Mouse (Mus musculus) limb, embryonic 14.5 days (tissue): ENCODE measurements around the gene Rnf187. TPM values are rescaled to one million over a fixed set of nuclear protein-coding genes. Genes with fewer than 3 reads are reported as not detected.

Source experiments
- ATAC-seq: fragments of 200-750 bp; cut with Nextera tagmentation; 2 replicates; pipeline ENCODE4 v1.8.0; 2017; ENCODE audit warnings: low read depth, moderate number of reproducible peaks, moderate TSS enrichment; ENCODE audit not compliant: low FRiP score
- DNase-seq: peaks from one replicate; pipeline ENCODE4 v3.0.0-alpha.2; 2015; ENCODE audit warnings: low spot score
- H3K27ac ChIP-seq: fragments of 300-500 bp; sonication (generic); replicated peaks from 2 replicates; pipeline ENCODE4 v1.5.1; 2014; ENCODE audit warnings: low read depth, mild to moderate bottlenecking, low read length, moderate library complexity, mixed read lengths
- H3K27me3 ChIP-seq: fragments of 300-500 bp; sonication (generic); 2 replicates; pipeline ENCODE4 v1.6.1; 2014; ENCODE audit warnings: low read length, mixed read lengths; ENCODE audit not compliant: control insufficient read depth, insufficient read depth
- H3K36me3 ChIP-seq: fragments of 300-500 bp; sonication (generic); 2 replicates; pipeline ENCODE4 v1.6.1; 2014; ENCODE audit warnings: mild to moderate bottlenecking, low read length, moderate library complexity, mixed read lengths; ENCODE audit not compliant: control insufficient read depth, insufficient read depth
- H3K4me1 ChIP-seq: fragments of 300-500 bp; sonication (generic); 2 replicates; pipeline ENCODE4 v1.6.1; 2014; ENCODE audit warnings: antibody characterized with exemption, low read length, mixed read lengths; ENCODE audit not compliant: control insufficient read depth, insufficient read depth
- H3K4me2 ChIP-seq: fragments of 300-500 bp; sonication (generic); replicated peaks from 2 replicates; pipeline ENCODE4 v1.6.1; 2014; ENCODE audit warnings: low read depth, mild to moderate bottlenecking, low read length, moderate library complexity; ENCODE audit not compliant: severe bottlenecking
- H3K4me3 ChIP-seq: fragments of 300-500 bp; sonication (generic); replicated peaks from 2 replicates; pipeline ENCODE4 v1.5.1; 2014; ENCODE audit warnings: low read length
- H3K9ac ChIP-seq: fragments of 300-500 bp; sonication (generic); 2 replicates; pipeline ENCODE4 v1.6.1; 2014; ENCODE audit warnings: mild to moderate bottlenecking, low read depth, low read length, moderate library complexity; ENCODE audit not compliant: severe bottlenecking
- H3K9me3 ChIP-seq: fragments of 300-500 bp; sonication (generic); 2 replicates; pipeline ENCODE4 v1.6.1; 2016; ENCODE audit warnings: low read length; ENCODE audit not compliant: control insufficient read depth
- POLR2A ChIP-seq: fragments of 200-500 bp; IDR thresholded peaks from 2 replicates; pipeline ENCODE4 v1.8.0; 2012; ENCODE audit warnings: inconsistent platforms, mild to moderate bottlenecking, moderate library complexity, borderline replicate concordance; ENCODE audit not compliant: insufficient read depth, insufficient read length; ENCODE audit errors: extremely low read depth
- WGBS: fragments of 180-500 bp; shearing (Covaris S2); extraction: QIAGEN DNeasy Blood & Tissue Kit; methylation state at CpG from one replicate; pipeline ENCODE4 v1.1.7; 2014; 5-methylcytosine and 5-hydroxymethylcytosine counted together
- polyA plus RNA-seq, 2 experiments: library from polyadenylated mRNA; depleted of rRNA in 1 of 2; stranded (reverse) in 1 of 2; unstranded in 1 of 2; fragments of >200 nt; fragmentation: Nextera tagmentation in 1 of 2; extraction: Ambion mirVana in 1 of 2; gene quantifications; 2 replicates each; pipeline versions ENCODE4 v1.2.1 to v1.2.3; 2012 to 2014

Gene Rnf187
- polyA plus RNA-seq, 2 experiments, result 248 to 284 TPM

DNA sequence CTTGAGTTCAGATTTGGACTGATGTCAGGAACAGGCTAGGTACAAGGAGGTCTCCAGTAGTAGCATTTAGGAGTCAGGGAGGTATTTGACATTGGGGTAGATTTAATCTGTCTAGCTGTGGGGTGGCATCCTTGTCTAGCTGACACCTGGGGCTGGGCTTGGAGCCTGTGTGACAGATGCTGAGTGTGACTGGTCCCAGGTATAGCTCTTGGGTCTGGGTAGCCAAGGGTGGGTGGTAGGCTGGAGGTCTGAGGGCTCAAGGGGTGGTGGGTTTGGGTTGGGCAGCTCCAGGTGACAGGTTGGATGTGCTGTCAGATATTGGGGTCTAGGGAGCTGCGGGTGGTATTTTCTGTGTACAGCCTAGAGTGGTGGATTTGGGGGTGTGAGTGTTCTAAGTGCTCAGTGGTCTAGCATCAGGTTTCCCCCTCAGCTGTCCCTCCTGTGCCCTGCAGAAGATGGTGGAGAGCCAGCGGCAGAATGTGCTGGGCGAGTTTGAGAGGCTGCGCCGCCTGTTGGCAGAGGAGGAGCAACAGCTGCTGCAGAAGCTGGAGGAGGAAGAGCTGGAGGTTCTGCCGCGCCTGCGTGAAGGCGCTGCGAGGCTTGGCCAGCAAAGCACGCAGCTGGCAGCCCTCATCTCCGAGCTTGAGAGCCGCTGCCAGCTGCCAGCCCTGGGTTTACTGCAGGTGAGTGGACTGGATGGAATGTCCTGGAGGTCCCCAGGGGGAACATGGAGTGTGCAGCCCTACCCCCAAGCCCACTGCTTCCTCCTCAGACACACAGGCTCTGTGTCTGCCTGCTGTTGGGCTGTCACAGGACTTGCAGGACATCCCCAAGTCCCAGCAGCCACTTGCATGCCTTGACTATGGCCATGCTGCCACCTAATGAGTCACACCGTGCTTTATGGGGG, 43.1 kb upstream of the Rnf187 start:
- 68% methylated on average over 13 of the region's 14 CpGs for WGBS
- Histone ChIP-seq H3K27me3 (no peaks in the 10 kb centered on the region), H3K9me3 (no peaks in the 10 kb centered on the region), H3K4me3 (no peak overlapping the region), H3K36me3 (peaks cover 54% of the 10 kb centered on the region), H3K4me1 (peaks cover 15% of the 10 kb centered on the region), H3K9ac (no peak overlapping the region), H3K27ac (no peak overlapping the region), H3K4me2 (no peak overlapping the region)
- DNase-seq (peak; percentile 45), ATAC-seq (peak; percentile 53)
- TF ChIP-seq POLR2A, result no peak

DNA sequence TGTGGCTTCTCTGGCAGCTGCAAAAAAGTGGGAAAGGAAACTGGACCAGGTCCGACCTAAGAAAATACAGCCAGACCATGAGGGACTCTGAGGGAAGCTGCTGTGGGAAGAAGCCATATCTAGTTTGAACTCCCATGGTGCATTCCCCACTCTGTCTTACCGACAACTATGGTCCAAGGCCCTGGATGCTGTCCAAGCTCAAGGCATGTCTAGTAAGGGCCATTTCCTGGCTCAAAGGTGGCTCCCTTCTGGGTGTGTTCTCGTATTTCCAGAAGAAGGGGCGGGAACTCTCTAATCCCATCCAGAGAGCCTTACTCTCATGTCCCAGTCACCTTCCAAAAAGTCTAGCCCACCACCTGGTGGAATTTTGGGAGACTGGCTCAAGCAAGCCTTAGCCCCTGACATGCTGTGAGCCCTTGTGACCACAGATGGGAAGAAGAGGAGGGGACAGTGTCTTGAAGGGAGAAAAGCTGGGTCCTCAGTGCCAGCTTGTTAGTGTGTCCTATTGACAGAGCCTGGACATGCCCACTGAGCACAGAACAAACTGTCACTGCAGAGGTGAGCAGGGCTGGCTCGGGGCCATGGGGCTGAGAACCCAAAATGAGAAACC, 41.8 kb upstream of the Rnf187 start:
- TF ChIP-seq POLR2A, result no peak
- no peaks in the 10 kb centered on the region for H3K27me3 ChIP-seq
- H3K9ac ChIP-seq, result no peak overlapping the region
- no peak for ATAC-seq
- no peak for DNase-seq
- H3K36me3 ChIP-seq, result peaks cover 41% of the 10 kb centered on the region
- no peak overlapping the region for H3K27ac ChIP-seq
- H3K9me3 ChIP-seq, result no peaks in the 10 kb centered on the region
- WGBS, result 57% methylated on average over 5 of the region's 5 CpGs
- no peak overlapping the region; the same call in 1 of the 2 replicates for H3K4me3 ChIP-seq
- peaks cover 15% of the 10 kb centered on the region for H3K4me1 ChIP-seq
- H3K4me2 ChIP-seq, result peak overlapping the region; percentile 95; the same call in 1 of the 2 replicates

DNA sequence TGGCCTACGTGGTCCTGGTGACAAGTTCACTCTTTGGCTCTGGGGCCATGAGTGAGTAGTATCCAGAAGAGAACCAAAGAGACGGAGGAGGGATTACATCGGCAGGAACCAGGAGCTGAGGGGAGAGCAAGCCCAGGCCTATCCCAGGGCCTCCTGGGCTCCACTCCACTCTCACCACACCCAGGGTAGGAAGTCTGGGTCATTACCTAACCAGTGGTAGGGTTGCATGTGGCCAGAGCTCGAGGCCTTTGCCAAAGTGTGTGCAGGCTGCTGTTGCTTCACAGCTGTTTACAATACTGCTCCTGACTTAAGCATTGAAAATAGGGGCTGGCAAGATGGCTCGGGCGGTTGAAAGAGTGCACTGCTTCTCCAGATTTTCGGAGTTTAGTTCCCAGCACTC, 40.9 kb upstream of the Rnf187 start:
- Histone ChIP-seq H3K36me3 (peaks cover 32% of the 10 kb centered on the region), H3K27me3 (no peaks in the 10 kb centered on the region), H3K4me1 (peaks cover 15% of the 10 kb centered on the region), H3K4me2 (peak overlapping the region; percentile 95), H3K9me3 (no peaks in the 10 kb centered on the region), H3K27ac (no peak overlapping the region), H3K4me3 (peak overlapping the region; percentile 99), H3K9ac (peak overlapping the region; percentile 89)
- DNase-seq (no peak), ATAC-seq (no peak)
- TF ChIP-seq POLR2A, result no peak
- WGBS, result 68% methylated on average over 7 of the region's 7 CpGs

DNA sequence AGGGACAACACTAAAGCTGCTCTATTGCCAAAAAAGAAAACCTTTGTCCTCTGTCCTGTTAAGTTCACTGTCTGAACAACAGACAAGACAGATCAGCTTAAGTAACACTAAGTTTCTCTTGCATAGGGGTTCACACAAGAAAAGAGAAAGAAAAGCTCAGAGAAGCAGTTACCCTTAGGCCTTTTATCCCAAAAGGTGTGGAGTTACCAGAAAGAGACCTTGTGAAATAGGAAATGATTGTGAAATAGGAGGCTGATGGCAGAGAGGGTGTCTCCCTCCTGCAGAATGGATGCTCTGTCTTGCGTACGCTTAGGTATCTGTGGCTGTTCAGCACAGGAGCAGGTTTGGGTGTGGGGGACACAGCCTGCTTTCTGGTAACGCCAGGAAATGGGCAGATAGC, 40.5 kb upstream of the Rnf187 start:
- DNase-seq (no peak), ATAC-seq (no peak)
- Histone ChIP-seq H3K9ac (peak overlapping the region; percentile 89), H3K4me3 (peak overlapping the region; percentile 99), H3K9me3 (no peaks in the 10 kb centered on the region), H3K27me3 (no peaks in the 10 kb centered on the region), H3K27ac (no peak overlapping the region), H3K4me2 (peak overlapping the region; percentile 95), H3K4me1 (peaks cover 15% of the 10 kb centered on the region), H3K36me3 (peaks cover 28% of the 10 kb centered on the region)
- TF ChIP-seq POLR2A, result no peak
- WGBS, result 72% methylated on average over 3 of the region's 3 CpGs

DNA sequence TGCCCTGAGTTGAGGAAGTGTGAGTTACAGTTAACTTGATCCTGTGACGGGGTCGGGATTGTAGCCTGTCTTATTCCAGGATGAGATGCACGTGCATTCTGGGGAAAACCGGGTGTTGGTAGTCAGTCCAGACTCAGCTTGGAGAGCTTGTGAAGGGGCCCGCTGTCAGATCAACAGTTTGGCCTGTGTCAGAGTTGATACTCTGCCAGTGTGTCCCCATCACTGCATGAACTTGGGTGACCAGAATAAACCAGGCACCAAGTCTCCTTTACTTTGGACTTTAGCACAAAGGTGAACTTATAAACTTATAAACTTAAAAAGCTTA, 40.0 kb upstream of the Rnf187 start:
- H3K27ac ChIP-seq, result no peak overlapping the region
- H3K9ac ChIP-seq, result peak overlapping the region; percentile 89
- 5% methylated on average over 5 of the region's 5 CpGs for WGBS
- no peaks in the 10 kb centered on the region for H3K27me3 ChIP-seq
- no peak for TF ChIP-seq POLR2A
- H3K4me3 ChIP-seq, result peak overlapping the region; percentile 99
- DNase-seq (no peak), ATAC-seq (no peak)
- peaks cover 23% of the 10 kb centered on the region for H3K36me3 ChIP-seq
- peak overlapping the region; percentile 95 for H3K4me2 ChIP-seq
- no peaks in the 10 kb centered on the region for H3K9me3 ChIP-seq
- H3K4me1 ChIP-seq, result peaks cover 15% of the 10 kb centered on the region
